Mouse (Mus musculus): ENCODE results near the gene Sipa1. TPM values are rescaled to one million over a fixed set of nuclear protein-coding genes. Genes with fewer than 3 reads are reported as not detected.

The Sipa1 gene
- 25.6 and 43.2 TPM in 2 replicates for total RNA-seq (2014; rRNA removed)
- polyA plus RNA-seq (2015; fragmentation: Nextera tagmentation; extraction: Ambion mirVana) = 18.7 and 18.8 TPM in 2 replicates

DNA sequence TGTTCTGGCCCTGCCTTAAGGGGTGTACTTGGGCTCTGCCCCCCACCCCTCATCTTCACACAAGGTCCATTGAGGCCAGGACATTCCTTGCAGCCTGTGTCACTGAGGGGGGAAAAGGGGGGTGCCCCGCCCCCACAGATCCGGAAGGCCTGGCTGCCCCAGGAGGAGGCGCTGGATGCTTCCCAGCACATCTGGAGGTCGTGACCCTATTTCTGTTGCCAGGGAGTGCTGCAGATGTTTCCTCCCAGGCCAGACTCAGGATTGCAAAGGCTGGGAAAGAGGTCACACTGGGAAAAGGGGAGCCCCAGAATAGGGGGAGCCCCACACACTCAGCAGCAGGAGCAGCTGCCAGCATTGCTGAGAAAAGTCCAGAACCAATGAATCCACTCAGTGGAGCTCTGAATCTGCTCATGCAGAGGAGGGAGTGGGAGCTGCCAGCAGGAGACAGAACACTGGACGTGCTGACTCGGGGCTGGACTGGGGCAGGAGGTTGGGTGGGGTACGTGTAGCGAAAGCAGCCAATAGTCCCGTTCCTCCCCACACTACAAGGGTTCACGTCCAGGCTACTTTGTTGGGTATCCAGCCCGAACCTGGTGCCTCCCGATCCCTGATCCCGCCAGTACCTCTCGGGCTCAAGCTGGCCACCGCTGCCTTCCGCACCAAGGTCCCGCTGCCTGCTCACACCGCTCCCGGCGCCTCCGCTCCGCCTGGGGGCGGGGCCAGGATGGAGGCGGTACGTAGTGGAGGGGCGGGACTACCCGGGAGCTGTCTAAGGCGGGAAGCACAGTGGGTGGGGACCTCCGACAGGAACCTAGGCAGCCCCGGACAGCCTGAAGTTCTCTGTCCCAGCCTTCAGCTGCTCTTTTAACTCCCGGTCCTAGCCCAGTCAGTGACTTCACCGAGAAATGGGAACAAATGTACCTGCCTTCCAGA lies at the start of gene Sipa1:
Sipa1 (minus strand) TSS at position 727 of the 933 bp plus-strand sequence.
- Histone ChIP-seq H3K27ac (peak within 1 kb of the TSS; percentile 60; the same call in 1 of the 2 replicates), H3K4me2 (ENCODE audit: low read depth, low read length) (peak within 1 kb of the TSS; percentile 53), H3K9me3 (ENCODE audit: low read length) (no peaks in the 10 kb centered on the region), H3K9ac (replicated peaks; ENCODE audit: low read length) (peak within 1 kb of the TSS; percentile 38), H3K4me3 (ENCODE audit: low read length) (peak within 1 kb of the TSS; percentile 38), H3K4me1 (ENCODE audit: insufficient read depth, low read length) (no peaks in the 10 kb centered on the region), H3K36me3 (ENCODE audit: insufficient read depth, low read length) (peaks cover 38% of the 10 kb centered on the region), H3K27me3 (ENCODE audit: insufficient read depth, low read length) (no peaks in the 10 kb centered on the region)
- WGBS = 5% methylated on average over 32 of the region's 32 CpGs
- DNase-seq (ENCODE audit: low spot score) (peak; percentile 77), ATAC-seq (peak; percentile 84)
- no peak for TF ChIP-seq CTCF (IDR thresholded peaks at IDR 0.05; ENCODE audit: low read depth)

DNA sequence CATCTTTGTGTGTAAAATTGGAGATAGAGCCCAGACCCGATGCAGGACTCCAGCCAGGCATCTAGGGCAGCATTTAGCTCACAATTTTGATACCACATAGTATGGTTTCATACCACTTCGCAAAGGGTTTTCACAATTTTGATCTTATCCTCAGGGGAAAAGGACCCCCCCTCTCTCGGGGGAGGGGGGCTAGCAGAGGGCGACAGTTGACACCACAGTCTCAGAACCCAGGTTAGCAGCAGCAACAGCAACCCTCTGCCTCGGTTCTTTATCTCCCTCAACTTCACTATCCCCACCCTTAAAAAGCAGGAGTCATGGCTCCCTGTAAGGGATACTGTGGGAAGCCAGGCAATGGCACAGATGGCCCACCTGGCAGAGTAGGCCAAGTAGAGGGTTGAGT lies 49.7 kb upstream of the Sipa1 start:
- ATAC-seq (no peak), DNase-seq (ENCODE audit: low spot score) (no peak)
- Histone ChIP-seq H3K4me3 (ENCODE audit: low read length) (peak overlapping the region; percentile 18), H3K27me3 (ENCODE audit: insufficient read depth, low read length) (no peaks in the 10 kb centered on the region), H3K27ac (no peak overlapping the region), H3K4me1 (ENCODE audit: insufficient read depth, low read length) (peaks cover 10% of the 10 kb centered on the region), H3K9ac (replicated peaks; ENCODE audit: low read length) (0 out of 2 replicates have a peak overlapping the region, but pooled peaks have one; percentile 17), H3K4me2 (ENCODE audit: low read depth, low read length) (peak overlapping the region; percentile 53), H3K36me3 (ENCODE audit: insufficient read depth, low read length) (peaks cover 9% of the 10 kb centered on the region), H3K9me3 (ENCODE audit: low read length) (no peaks in the 10 kb centered on the region)
- TF ChIP-seq CTCF (IDR thresholded peaks at IDR 0.05; ENCODE audit: low read depth) = no peak
- WGBS = 79% methylated on average over 5 of the region's 5 CpGs

DNA sequence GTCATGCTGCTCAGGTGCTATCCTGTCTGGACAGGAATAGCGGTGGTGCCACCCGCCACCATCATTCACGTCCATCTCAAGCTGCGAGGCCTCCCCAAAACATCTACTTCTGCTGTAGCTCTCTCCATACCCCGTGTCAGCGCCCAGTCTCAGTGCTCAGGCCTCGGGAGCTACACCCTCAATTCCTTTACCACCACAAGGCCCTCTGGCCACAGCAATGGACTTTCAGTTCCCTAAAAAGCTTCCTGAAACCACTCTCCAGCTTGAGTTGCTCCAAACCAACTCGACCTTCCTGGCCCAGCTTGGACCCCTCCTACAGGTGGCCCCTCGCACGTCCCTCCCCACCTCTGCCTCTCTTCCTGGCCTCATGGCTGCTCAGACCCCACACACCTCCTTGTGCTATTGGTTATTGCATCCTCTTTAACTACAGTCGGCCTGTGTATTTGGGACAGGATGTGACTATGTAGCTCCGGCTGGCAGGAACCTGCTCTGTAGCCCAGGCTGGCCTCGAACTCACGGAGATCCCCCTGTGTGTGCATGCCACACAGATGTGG lies 48.5 kb upstream of the Sipa1 start:
- Histone ChIP-seq H3K4me3 (ENCODE audit: low read length) (no peak overlapping the region), H3K36me3 (ENCODE audit: insufficient read depth, low read length) (peaks cover 17% of the 10 kb centered on the region), H3K4me2 (ENCODE audit: low read depth, low read length) (no peak overlapping the region), H3K27ac (no peak overlapping the region), H3K9ac (replicated peaks; ENCODE audit: low read length) (no peak overlapping the region), H3K27me3 (ENCODE audit: insufficient read depth, low read length) (no peaks in the 10 kb centered on the region), H3K9me3 (ENCODE audit: low read length) (no peaks in the 10 kb centered on the region), H3K4me1 (ENCODE audit: insufficient read depth, low read length) (peaks cover 8% of the 10 kb centered on the region)
- no peak for TF ChIP-seq CTCF (IDR thresholded peaks at IDR 0.05; ENCODE audit: low read depth)
- 93% methylated on average over 14 of the region's 14 CpGs for WGBS
- DNase-seq (ENCODE audit: low spot score) = no peak
- no peak for ATAC-seq

DNA sequence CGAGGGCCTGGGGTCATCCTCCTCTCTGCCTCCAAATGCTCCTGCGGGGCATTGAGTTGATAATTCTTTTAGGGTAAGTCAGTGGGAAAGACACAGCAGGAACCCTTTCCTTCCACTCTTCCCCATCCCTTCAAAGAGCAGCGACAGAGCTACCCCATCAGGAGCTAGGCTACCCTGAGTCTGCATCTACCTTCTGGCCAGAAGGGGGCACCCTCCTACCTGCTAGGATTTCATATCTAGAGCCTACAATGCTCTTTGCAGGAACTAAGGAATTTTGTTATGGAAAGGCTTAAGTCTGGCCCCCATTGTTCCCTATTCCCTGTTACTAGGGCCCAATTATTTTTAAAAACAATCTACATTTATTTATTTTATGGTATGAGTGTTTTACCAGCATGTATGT lies 47.7 kb upstream of the Sipa1 start:
- Histone ChIP-seq H3K36me3 (ENCODE audit: insufficient read depth, low read length) (peaks cover 17% of the 10 kb centered on the region), H3K27ac (no peak overlapping the region), H3K4me1 (ENCODE audit: insufficient read depth, low read length) (no peaks in the 10 kb centered on the region; the same call in 1 of the 2 replicates), H3K27me3 (ENCODE audit: insufficient read depth, low read length) (no peaks in the 10 kb centered on the region), H3K9me3 (ENCODE audit: low read length) (no peaks in the 10 kb centered on the region), H3K9ac (replicated peaks; ENCODE audit: low read length) (no peak overlapping the region), H3K4me2 (ENCODE audit: low read depth, low read length) (no peak overlapping the region), H3K4me3 (ENCODE audit: low read length) (no peak overlapping the region)
- DNase-seq (ENCODE audit: low spot score) = peak; percentile 82
- ATAC-seq = no peak
- TF ChIP-seq CTCF (IDR thresholded peaks at IDR 0.05; ENCODE audit: low read depth) = peak; percentile 82
- 2% methylated on average over 3 of the region's 3 CpGs for WGBS

DNA sequence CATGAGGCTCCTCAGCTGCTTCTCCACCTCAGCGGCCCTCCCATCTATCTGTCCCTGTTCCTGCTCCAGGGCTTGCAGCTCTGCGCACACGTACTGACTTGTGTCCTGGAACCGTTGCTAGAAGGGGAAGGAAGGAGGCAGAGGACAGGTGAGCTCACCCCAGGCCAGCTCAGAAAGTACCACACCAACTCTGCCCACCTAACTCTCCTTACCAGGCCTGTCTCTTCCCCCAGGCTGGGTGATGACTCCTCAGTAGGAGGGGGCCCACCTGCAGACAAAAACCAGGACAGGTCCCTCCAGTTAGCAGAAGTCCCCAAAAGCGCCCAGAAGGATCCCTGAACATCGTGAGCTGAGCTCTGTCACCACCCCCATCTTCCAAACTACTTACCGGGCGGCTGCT lies 47.1 kb upstream of the Sipa1 start:
- Histone ChIP-seq H3K4me3 (ENCODE audit: low read length) (no peak overlapping the region), H3K27ac (no peak overlapping the region), H3K36me3 (ENCODE audit: insufficient read depth, low read length) (peaks cover 17% of the 10 kb centered on the region), H3K27me3 (ENCODE audit: insufficient read depth, low read length) (no peaks in the 10 kb centered on the region), H3K4me2 (ENCODE audit: low read depth, low read length) (no peak overlapping the region), H3K9me3 (ENCODE audit: low read length) (no peaks in the 10 kb centered on the region), H3K4me1 (ENCODE audit: insufficient read depth, low read length) (no peaks in the 10 kb centered on the region; the same call in 1 of the 2 replicates), H3K9ac (replicated peaks; ENCODE audit: low read length) (no peak overlapping the region)
- DNase-seq (ENCODE audit: low spot score) = no peak
- TF ChIP-seq CTCF (IDR thresholded peaks at IDR 0.05; ENCODE audit: low read depth) = no peak
- no peak for ATAC-seq
- WGBS = 81% methylated on average over 8 of the region's 8 CpGs

DNA sequence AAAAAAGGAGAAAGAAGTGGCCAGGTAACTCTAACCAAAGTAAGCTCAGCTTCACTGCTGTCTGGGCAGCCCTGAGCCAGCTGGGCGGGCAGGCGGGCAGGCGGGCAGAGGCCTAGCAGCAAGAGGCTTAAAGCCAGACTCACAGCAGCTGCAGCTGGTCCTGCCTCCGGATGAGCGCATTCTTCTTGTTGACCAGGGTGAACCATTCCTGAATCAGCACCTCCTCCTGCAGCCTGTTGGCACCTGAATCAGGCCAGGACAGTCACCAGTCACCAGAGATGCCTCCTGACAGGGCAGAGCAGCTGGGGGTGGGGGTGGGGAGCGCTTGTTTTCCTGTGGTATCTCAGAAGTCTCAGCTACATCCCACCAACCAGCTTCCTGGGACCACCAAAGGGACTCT lies 46.6 kb upstream of the Sipa1 start:
- H3K9ac ChIP-seq (replicated peaks; ENCODE audit: low read length) = no peak overlapping the region
- H3K4me3 ChIP-seq (ENCODE audit: low read length) = no peak overlapping the region
- no peaks in the 10 kb centered on the region for H3K4me1 ChIP-seq (ENCODE audit: insufficient read depth, low read length)
- no peaks in the 10 kb centered on the region for H3K27me3 ChIP-seq (ENCODE audit: insufficient read depth, low read length)
- H3K36me3 ChIP-seq (ENCODE audit: insufficient read depth, low read length) = peaks cover 17% of the 10 kb centered on the region
- H3K4me2 ChIP-seq (ENCODE audit: low read depth, low read length) = no peak overlapping the region
- DNase-seq (ENCODE audit: low spot score) (peak; percentile 38), ATAC-seq (no peak)
- 80% methylated on average over 6 of the region's 6 CpGs for WGBS
- no peak overlapping the region for H3K27ac ChIP-seq
- H3K9me3 ChIP-seq (ENCODE audit: low read length) = no peaks in the 10 kb centered on the region
- no peak for TF ChIP-seq CTCF (IDR thresholded peaks at IDR 0.05; ENCODE audit: low read depth)

Data from hindbrain, postnatal 0 days (tissue).